Mouse (Mus musculus) ZHBTc4 (cell line): Measurements from ENCODE around the gene Rnf182.

ENCODE experiments used
- DNase-seq: peaks from one replicate; pipeline ENCODE4 v3.0.0-alpha.2; 2011; ENCODE audit warnings: low read depth, low spot score

Gene Rnf182

GRCm38 (mm10) chr13:43696011-43696410 lies 80.5 kb downstream of the Rnf182 start:
- DNase-seq = peak; percentile 91

- DNase-seq = no peak
These were observed 83.0 kb downstream of the Rnf182 start for GRCm38 (mm10) chr13:43698506-43698905.

GRCm38 (mm10) chr13:43703471-43703870 lies 88.0 kb downstream of the Rnf182 start:
- DNase-seq = no peak

DNA sequence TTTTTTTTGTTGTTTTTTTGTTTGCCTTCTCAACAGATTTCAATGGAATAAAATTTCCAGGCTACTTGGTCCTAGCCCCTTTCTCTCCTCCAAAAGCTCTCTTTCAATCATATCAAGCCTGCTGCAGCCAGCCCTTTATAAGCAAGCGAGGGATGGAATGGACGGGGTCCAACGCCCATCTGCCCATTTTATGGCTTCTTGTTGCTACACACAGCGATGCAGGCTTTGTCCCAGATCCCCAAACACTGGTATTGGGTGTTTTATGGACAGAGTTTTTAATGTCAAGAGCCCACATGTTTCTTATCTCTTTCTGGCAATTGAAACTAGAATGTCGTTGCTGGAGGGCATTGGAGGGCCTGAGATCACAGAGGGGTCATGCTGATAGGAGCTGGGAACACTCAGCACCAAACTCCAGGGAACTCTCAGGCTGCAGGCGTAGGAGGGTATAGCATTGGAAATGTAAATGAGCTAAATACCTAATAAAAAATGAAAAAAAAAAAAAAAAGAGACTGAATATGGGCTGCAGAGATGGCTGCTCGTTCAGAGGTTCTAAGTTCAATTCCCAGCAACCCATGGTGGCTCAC lies 89.1 kb downstream of the Rnf182 start:
- no peak for DNase-seq

DNA sequence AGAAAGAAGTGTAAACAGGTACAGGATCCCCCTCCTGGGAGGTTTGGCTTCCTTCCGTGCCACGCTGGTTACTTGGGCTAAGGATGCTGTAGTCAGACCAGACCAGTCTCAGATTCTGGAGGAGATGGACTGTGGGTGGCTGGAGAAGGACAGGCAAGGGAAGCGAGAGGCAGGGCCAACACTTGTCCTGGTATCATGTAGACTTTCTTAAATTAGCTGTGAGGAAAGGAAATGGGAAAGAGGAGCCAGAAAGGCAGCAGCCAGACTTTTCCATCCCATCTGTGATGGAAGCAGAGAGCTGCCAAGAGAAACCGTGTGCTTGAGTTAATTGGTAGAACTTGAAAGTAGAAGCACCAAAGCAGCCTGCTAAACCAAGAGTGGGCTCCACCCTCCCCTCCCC lies 90.9 kb downstream of the Rnf182 start:
- no peak for DNase-seq

- peak; percentile 18 for DNase-seq
These were observed 94.0 kb downstream of the Rnf182 start for GRCm38 (mm10) chr13:43709529-43709928.

GRCm38 (mm10) chr13:43711708-43712314 lies 96.3 kb downstream of the Rnf182 start:
- no peak for DNase-seq

DNA sequence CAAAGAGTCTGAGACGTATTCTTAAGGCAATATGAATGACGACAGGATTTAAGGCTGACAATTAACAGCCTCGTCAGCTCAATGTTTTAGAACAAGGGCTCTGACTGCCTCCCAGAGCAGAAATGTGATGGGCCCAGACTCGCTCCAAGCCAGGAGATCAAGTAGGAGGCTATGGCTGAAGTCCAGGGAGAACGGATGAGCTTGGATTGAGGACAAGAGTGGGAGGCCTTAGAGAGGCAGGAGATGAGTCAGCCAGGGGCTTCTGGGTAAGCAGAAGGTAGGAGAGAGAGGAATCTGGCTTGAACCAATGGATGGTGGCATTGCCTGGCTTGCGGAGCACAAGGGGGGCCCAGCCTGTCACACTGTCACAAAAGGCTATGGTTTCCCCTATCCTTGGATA lies 99.2 kb downstream of the Rnf182 start:
- no peak for DNase-seq

DNA sequence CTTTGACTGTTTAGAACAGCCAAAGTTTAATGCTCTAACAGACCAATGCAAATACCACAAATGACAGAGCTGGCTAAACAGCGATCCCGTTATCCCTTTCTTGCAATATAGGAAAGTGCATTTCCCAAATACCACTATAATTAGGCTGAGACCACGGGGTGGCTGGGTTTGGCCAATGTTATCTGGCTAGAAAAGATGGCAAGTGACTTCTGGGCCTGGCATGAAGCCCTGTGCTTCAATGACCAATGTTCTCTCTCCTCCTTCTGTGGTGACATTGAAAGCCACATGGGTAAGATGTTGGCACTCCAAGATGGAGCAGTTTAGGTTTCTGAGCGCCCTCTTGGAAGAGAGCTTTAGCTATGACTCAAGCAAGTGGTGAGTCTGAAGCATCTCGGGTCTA lies 100.0 kb downstream of the Rnf182 start:
- no peak for DNase-seq

DNA sequence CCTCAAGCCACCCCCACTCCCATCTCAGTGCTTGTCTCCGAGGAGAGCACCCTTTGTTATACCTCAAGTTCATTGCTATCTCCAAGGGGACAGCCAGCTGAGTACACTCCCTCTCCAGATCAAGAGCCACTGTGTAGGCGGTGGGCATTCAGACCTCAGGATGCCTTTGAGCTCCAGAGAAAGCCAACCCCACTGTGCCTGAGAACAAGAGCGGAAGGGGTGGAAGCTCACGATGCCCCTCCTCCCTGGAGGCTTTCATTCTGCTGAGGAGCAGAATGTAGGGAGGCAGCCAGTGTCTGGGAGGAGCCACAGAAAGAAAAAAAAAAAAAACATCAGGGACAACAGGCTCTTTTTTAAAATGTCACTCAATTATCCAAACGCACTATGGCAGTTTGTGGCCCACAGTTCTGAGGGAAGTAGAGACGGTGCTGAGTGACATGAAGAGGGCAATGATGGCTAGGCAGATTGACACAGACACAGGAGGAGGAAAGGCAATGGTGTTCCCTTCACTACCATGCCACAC lies 101.1 kb downstream of the Rnf182 start:
- DNase-seq = peak; percentile 80

- no peak for DNase-seq
These were observed 102.7 kb downstream of the Rnf182 start for GRCm38 (mm10) chr13:43718173-43718572.

GRCm38 (mm10) chr13:43720496-43720895 lies 105.0 kb downstream of the Rnf182 start:
- no peak for DNase-seq
